Mouse (Mus musculus): ENCODE data around the gene Ctu2. TPM values are rescaled to one million over a fixed set of nuclear protein-coding genes. Genes with fewer than 3 reads are reported as not detected.
A peak's percentile ranks its signal among the peaks of the same experiment; 100 is the strongest.

Ctu2 gene
- total RNA-seq, 4 experiments from 2014 or later: 6.1 to 7.2 (median 6.7) TPM

- no peak for DNase-seq (ENCODE audit: low spot score in 2 of 2)
These were observed 8.9 kb downstream of the Ctu2 start for GRCm38 (mm10) chr8:122484831-122485230.

GRCm38 (mm10) chr8:122488387-122488786, 12.4 kb downstream of the Ctu2 start:
- DNase-seq (ENCODE audit: low spot score in 2 of 2): no peak

- DNase-seq (ENCODE audit: low spot score in 2 of 2): no peak
These were observed 21.2 kb downstream of the Ctu2 start for GRCm38 (mm10) chr8:122497016-122497734.

GRCm38 (mm10) chr8:122497912-122498311, 22.0 kb downstream of the Ctu2 start:
- DNase-seq (ENCODE audit: low spot score in 2 of 2): no peak

GRCm38 (mm10) chr8:122500856-122501255, 24.9 kb downstream of the Ctu2 start:
- peak; percentile 70 to 77 for DNase-seq (ENCODE audit: low spot score in 2 of 2)

GRCm38 (mm10) chr8:122511552-122511951, 35.6 kb downstream of the Ctu2 start:
- peak in 1 of 2 experiments; percentile 69 for DNase-seq (ENCODE audit: low spot score in 2 of 2)

GRCm38 (mm10) chr8:122512392-122512791, 36.4 kb downstream of the Ctu2 start:
- no peak for DNase-seq (ENCODE audit: low spot score in 2 of 2)

- DNase-seq (ENCODE audit: low spot score in 2 of 2): no peak
These were observed 39.8 kb downstream of the Ctu2 start for GRCm38 (mm10) chr8:122515699-122516098.

GRCm38 (mm10) chr8:122517541-122518190, 41.7 kb downstream of the Ctu2 start:
- no peak for DNase-seq (ENCODE audit: low spot score in 2 of 2)

GRCm38 (mm10) chr8:122520611-122521010, 44.7 kb downstream of the Ctu2 start:
- DNase-seq (ENCODE audit: low spot score in 2 of 2): no peak

- DNase-seq (ENCODE audit: low spot score in 2 of 2): peak in 1 of 2 experiments; percentile 37
These were observed 47.1 kb downstream of the Ctu2 start for GRCm38 (mm10) chr8:122522796-122523651.

- no peak for DNase-seq (ENCODE audit: low spot score in 2 of 2)
These were observed 47.9 kb downstream of the Ctu2 start for GRCm38 (mm10) chr8:122523652-122524360.

- DNase-seq (ENCODE audit: low spot score in 2 of 2): no peak
These were observed 48.6 kb downstream of the Ctu2 start for GRCm38 (mm10) chr8:122524506-122524905.

- DNase-seq (ENCODE audit: low spot score in 2 of 2): no peak
These were observed 49.1 kb downstream of the Ctu2 start for GRCm38 (mm10) chr8:122525004-122525403.

- DNase-seq (ENCODE audit: low spot score in 2 of 2): no peak
These were observed 50.1 kb downstream of the Ctu2 start for GRCm38 (mm10) chr8:122526084-122526483.

GRCm38 (mm10) chr8:122526526-122527170, 50.7 kb downstream of the Ctu2 start:
- DNase-seq (ENCODE audit: low spot score in 2 of 2): no peak

- no peak for DNase-seq (ENCODE audit: low spot score in 2 of 2)
These were observed 52.0 kb downstream of the Ctu2 start for GRCm38 (mm10) chr8:122527937-122528336.

GRCm38 (mm10) chr8:122529159-122529558, 53.2 kb downstream of the Ctu2 start:
- DNase-seq (ENCODE audit: low spot score in 2 of 2): no peak

GRCm38 (mm10) chr8:122531312-122531711, 55.4 kb downstream of the Ctu2 start:
- no peak for DNase-seq (ENCODE audit: low spot score in 2 of 2)

All from gastrocnemius, adult 8-10 months (tissue).